Mouse (Mus musculus): ENCODE results near the gene Mrtfa.

The Mrtfa gene

DNA sequence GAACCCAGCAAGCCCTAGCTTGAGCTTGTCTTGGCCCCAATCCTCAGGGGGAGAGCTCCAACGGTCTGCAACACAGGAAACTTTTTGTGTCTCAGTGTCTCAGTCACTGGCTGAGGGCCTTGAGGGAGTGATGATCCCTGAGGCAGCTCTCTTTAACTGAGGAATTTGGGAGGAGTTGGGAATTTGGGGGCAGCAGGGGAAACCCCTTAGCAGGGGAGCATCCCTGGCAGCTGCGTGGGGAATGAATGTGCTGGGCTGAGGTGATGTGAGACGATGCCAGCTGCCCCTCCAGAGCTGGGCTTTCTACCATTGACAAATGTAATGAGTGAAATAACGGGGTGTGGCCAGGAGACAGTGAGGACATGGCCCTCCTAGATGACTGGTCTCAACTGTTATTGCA is 4.9 kb upstream of the Mrtfa start:
- DNase-seq = no peak

DNA sequence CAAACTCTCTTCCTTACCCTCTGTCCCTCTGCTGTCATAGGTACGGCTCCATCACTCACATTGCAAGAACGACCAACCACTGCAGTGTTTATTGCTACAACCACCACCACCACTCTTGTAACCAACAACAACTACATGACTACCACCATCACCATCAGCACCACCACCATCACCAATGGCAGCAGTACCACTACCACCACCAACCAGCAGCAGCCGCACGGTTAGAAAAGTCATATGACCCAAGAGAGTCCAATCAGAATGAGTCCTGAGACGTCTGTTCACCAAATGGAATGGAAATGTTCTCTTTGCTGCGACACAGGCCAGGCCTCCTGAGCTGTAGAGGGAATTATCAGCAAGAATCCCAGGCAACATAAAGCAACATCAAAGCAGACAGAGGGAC is 4.2 kb upstream of the Mrtfa start:
- no peak for DNase-seq

DNA sequence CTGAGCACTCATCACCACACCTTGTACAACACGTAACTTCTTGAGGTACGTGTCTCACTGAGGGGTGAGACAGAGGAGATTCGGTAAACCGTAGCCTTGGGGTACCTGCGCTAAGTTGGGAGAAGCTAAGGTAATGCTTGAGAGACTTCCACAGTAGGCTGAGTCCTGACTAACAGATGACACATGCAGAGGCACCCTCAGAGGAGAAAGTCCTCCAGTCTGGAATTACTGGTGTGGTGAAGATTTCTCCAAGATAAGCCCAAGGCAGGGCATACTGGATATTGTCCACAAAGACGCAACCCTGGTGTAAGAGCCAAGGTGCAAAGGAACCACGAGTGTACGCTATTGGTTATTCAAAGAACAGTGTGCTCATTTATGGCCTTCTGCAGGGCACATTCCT is 2.3 kb upstream of the Mrtfa start:
- no peak for DNase-seq

DNA sequence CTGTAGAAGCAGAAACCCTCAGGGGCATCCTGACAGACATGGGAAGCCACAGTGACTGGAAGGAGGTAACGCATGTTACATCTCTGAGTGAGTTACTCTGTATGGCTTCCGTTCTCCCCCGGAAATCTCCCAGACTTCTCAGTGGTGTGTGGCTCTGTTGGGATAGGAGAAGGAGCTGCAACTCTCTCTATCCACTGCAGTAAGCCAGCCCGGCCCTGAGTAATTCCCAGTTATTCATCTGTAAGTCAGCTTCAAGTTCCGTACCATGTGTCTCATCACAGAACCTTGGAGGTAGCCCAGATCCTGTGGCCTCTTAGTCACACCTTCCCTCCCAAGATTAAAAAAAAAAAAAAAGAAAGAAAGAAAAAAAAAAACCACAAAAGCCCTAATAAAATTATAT is 1.8 kb upstream of the Mrtfa start:
- no peak for DNase-seq

DNA sequence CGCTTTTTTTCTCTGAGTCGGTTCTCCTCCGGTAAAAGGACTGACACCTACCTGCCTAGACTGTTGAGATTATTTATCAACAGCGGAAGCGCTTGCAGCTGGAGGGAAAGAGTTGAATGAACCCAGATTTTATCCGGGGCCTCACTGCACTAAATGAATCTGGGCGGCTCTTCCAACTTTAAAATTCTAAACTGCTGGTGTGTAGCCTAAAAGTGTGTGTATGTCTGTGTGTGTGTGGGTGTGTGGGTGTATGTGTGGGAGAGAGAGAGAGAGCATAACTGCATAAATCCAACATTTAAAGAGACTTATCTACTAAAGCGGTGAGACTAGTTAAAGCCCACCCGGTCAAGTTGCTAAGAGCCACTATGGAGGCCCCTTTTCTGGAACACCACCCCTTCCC is 746 bp upstream of the Mrtfa start:
- DNase-seq = no peak

DNA sequence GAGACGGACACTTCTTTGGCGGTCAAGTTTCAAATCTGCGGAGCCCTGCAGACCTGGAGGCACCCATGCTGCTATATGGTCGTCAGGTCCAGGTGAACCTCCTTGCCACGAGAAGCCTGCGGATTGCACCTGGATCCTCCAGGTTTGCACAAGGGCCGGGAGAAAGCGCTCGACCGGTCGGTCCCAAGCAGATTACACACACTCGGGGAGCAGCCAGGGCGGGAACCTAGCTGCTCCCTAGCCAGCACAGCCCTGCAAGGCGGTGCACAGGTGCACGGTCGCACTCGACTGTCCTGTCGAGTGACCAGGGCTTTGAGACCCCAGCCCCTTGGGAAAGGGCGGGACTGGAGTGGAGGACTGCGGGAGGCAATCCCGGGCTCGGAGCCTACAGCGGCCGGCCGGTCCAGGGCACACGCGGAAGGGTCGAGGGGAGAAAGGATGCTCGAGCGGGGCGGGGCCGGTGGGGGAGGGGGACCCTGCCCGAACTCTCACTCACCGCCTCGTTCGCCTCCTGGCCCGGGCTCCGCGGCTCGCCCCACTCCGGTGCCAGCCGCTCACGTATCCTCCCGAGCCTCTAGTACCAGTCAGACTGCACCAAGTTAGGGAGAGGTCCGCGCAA is 437 bp downstream of the Mrtfa start:
- no peak for DNase-seq

DNA sequence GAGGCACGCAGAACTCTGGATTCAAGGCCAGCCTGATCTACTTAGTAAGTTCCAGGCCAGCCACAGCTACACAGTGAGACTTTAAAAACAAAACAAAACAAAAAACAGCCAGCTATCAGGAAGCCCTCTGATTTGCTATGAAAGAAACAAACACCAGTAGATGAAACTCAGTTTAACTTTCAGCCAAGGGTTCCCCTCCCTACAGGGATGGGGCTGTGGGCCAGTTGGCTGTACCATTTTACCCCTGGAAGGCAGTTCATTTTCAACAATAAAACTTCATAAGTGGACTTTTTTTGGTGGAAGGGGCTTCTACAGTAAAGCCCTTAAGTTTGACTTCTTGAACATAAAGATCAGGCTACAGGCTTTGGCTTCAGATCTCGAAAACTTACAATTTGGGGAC is 1.5 kb downstream of the Mrtfa start:
- no peak for DNase-seq

DNA sequence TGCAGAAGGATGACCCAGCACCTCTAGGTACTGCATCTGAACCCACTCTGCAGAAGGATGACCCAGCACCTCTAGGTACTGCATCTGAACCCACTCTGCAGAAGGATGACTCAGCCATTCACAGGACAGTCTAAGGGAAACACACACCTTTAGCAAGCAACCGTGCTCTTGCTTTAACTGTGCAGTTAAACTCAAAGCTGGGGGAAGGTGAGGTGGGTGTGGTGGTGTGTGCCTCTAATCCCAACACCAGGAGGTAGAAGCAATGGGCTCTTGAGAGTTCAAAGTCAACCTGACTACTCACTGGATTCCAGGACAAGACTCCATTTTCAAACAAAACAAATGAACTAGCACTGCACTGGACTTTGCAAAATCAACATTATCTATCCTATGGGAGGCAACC is 5.6 kb downstream of the Mrtfa start:
- DNase-seq = no peak

DNA sequence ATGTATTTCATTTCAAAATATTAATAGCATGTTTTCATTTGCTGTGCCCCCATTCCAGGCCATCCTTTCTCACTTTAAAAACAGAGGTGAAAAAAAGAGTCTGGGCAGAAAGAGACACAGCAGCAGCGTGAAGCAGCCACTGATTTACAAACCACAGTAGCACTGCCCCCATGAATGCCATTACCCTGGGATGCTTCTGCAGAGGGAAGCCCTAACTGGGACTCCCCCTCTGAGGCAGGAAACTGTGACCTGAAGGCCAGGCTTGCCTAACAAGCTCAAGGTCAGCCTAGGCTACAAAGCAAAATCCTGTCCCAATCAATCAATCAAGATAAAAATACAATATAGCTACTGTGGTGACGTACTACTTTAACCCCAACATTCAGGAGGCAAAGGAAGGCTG is 9.3 kb downstream of the Mrtfa start:
- DNase-seq = no peak

DNA sequence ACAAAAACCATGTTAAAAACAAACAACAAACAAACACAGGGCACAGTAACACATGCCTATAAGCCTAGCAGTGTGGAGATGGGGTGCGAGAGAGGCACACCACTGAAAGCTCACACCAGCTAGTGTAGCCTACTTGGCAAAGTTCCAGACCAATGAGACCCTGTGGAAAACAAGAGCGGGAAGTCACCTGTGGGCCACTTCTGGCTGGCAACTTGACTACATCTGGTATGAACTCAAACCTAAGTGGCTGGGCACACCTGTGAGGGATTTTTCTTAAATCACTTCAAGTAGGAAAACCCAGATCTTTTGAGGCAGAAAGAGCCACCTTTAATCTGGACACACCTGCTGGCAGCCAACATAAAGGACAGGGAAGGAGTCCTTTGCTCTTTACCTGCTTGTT is 11.0 kb downstream of the Mrtfa start:
- DNase-seq = no peak

DNA sequence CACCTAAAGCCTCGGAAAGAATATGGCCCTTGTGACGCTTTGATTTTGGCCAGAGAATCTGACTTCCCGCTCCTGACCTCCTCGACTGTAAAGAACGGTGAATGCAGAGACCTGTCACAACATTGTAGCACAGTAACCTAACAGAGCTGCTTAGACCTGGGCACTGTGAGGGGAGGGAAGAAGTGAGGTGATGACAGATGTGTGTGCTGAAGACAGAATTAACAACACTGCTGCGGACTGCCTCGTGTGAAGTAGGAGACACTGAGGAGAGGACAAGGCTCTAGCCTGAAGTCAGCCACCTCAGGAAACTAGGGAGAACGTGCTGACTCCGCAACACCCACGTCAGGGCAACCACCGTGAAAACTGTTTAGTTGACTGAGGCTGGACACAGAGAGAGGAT is 11.9 kb downstream of the Mrtfa start:
- no peak for DNase-seq

DNA sequence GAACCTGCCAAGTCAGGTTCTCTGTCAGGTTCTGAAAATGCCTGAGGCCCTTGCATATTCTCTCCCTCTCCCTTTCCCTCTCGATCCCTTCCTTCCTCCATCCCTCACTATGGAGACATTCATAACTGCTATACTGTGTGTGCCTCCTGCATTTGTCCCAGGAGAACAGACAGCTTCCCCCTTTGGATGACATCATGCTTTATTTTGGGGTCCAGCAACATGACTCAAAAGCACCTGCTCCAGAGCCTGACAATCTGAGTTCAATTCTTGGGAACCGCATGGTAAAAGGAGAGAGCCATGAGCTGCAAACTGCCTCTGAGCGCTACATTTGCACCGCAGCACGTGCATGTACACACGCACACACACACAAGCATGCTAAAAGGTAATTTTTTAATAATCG is 12.7 kb downstream of the Mrtfa start:
- DNase-seq = no peak

DNA sequence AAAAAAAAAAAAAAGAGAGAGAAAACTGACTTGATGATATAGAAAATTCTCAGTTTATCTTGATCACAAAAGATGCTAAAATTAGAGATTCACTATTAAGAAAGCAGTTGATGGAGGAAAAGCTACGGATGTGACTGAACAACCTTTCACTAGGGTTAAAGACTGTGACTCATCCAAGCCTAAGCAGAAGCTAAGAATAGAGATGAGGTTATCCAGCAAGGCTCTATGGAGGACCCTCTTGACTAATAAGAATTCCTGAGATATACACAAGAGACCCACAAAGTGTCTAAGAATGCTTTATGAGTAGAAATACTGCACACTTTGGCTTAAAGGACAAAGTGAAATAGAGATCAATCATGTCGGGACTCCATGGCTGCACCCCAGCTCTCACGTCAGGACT is 14.9 kb downstream of the Mrtfa start:
- DNase-seq = no peak

DNA sequence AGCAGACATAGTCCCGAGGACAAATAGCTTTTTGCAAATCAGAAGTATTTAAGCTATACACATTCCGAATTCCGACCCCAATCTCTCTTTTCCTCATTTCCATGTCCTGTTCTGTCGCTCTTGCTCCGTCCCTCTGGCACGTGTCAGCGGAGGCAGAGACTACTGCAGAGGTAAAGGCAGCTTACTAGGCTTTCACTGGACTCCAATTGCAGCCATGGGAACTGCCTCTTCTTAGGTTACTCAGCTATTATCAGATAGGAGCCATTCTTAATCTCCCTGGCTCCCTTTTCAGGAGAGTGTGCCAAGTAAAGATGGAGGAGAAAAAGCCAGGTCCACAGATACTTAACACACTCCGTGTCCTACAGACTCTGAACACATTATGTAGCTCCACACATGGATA is 18.3 kb downstream of the Mrtfa start:
- DNase-seq = no peak

DNA sequence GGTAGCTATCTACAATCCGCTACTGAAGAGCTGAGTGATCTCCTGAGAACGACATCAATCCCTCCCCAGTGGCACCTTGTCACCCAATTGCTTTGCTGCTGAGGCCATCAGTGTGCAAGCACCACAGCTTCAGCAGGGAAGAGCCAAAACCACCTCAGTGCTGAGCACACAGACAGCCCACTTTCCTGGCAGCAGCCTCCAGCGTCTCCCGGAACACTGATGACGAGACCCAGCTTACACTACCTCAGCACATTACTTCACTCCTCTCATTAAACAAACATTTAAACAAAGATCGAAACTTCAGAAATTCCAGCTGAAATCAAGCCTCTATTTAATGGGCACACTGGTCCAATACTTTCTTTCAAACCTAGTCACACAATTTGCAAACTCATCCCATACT is 21.8 kb downstream of the Mrtfa start:
- DNase-seq = no peak

DNA sequence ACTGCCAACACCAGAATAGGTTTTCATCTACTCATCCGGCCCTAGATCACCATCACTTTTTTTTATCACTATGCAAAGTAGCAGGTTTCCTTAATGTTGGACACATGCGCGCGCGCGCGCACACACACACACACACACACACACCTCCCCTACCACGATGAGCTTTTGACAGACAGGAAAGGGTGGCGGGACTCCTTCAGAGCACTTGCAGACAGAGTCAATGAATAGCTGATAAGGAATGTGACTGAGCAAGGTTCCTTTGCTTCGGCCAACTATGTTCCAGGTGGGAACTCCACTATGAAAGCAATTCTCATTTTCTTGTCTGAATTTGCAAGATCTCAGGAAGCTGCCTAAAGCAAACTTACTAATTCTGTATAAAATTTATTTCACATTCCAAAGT is 22.7 kb downstream of the Mrtfa start:
- DNase-seq = no peak

DNA sequence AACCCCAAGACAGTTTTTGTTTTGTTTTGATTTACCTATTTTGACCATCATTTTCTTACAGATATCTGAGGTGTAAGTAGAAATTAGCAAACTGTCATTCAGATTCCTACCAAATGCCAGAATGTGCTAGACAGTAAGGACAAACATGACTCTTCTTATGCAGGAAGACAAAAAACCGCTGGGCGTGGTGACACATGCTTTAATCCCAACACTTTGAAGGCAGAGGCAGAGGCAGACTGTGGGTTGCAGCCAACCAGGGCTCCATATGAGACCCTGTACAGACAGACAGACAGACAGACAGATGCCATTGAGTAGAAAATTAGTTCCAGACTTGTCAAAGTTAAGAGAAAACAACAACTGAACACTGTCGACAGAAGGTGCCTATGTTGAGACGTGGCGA is 24.3 kb downstream of the Mrtfa start:
- no peak for DNase-seq

DNA sequence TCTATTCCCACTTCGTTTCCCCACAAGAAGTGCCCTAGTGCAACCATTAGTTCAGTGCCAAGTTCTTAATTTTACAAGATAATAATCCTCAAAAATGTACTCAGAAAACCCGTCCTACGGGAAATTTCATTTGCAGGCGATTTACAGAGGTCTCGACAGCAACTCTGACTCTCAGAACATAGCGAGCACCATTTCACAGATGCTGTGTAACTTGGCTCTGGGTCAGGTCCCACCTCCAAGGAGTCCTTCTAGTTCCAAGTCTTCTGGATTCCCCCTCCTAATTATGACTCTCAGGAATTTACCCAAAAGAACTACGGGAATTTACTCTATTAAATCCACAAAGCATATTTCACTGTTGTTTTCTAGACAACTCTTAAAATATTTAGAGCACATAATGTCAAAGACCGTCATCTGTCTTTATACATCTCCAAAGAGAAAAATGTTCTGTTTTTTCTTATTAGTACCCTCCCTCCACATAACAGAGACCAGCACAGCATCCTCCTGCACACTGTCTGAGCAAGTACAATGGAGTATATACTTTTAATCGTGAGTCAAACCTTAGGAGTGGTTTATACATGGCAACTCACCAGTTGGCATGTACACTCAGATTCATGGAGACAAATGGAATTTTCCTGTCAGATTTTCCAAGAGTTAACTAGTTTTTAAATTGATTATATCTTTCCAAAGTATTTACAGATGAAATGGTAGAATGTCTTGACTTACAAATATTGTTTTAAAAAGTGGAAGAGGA is 25.8 kb downstream of the Mrtfa start:
- DNase-seq = no peak

DNA sequence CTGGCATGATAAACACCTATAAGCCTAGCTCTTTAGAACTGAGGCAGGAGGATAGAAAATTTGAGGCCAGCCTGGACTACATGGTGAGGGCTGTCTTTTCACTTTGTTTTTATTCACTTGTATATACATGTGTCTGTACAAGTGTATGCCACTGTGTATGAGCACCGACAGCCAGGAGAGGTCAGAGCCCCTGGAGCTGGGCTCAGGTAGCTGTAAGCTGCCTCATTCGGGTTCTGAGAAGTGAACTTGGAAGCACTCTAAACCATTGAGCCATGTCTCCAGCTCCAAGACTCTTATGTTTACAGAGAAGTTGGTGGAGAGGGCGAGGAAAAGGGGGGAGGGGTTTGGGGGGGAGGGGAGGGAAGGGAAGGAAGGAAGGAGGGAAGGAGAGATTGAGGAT is 29.0 kb downstream of the Mrtfa start:
- no peak for DNase-seq

DNA sequence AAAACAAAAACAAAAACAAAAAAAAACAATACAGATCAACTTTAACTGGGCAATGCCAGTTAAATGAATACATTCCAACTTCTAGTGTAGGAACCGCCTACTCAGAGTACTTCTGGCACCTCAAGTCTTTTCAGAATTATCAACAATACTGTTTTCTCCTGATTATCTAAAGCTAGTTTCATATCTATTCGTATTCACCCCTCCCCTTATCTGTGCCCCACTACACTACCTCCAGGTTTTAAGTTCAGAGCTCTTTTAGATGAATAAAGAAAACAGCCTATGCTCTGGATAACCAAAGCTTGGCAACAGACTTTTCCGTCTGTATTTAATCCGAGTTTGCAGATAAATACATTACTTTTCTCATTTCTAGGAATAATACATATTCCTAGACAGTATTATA is 29.9 kb downstream of the Mrtfa start:
- DNase-seq = no peak

DNA sequence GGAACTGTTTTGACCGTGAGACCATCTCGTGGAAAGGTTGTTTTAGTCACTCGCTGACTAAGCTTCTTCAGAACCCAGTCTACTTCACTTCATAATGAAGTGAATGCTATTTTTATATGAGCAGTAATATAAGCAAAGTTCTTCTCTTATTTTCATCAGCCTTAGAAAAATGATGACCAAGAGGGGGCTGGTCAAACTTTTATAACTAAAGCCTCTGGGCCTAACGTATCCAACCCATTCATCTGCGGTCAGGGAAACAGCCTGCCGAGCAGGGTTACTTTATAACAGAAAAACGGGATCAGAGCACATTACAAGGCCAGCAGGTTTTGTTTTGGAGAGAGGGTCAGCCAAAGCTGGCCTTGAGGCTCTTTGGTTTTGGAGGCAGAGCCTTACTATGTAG is 31.3 kb downstream of the Mrtfa start:
- no peak for DNase-seq

DNA sequence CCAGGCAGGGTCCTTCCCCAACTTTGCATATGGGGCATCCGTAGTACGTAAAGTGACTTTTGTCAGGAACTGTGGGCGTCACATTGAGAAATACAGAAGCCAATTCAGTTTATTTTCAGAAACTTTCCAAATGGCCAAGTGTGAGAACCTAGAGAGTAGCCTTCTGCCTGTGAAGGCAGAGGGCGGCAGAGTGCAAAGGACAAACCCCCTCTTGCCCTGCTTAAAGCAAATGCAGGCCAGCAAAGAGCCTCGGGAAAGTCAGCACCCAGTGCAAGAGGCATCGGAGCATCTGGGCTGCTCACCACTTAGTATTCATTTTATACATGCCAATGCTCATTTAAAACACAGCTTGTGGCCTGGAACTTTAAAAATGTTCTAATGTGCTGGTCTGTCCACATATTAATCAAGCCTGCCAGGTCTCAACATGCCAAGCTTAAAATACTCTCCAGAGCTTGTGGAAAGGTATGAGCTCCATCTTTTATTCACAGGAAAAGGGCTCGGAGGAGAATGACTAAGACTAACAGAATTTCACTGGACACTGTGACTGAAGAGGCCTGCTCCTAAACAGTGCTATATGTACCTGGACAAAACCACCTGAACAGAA is 31.9 kb downstream of the Mrtfa start:
- DNase-seq = no peak

DNA sequence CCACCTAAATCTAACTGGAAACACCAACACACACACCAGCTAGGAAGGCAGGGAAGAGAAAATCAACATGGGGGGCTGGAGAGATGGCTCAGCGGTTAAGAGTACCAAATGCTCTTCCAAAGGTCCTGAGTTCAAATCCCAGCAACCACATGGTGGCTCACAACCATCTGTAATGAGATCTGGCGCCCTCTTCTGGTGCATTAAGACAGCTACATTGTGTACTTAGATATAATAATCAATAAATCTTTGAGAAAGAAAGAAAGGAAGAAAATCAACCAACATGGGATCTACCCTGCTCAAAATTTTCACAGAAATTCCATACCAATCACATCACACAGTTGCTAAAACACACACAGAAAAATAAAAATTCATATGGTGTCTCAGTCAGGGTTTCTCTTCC is 34.1 kb downstream of the Mrtfa start:
- DNase-seq = no peak

DNA sequence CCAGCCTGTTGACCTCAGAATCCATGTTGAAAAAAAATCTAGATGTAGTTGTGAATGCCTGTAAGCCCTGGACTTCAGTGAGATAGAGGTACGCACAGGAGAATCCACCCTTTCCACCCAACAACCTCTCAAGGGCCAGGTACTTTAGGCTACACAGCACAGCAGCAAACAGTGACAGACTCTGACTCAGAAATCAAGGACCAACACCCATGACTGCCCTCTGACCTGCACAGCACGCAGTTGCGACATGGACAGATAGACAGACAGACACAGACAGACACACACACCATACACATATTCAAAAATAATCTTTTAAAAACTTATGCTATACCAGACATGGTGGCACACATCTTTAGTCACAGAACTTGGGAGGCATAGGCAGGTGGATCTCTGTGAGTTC is 34.7 kb downstream of the Mrtfa start:
- no peak for DNase-seq
